Mouse (Mus musculus) liver, postnatal 0 days (tissue): ENCODE measurements at regions not wholly inside any gene's neighbourhood (a gene's known extent, or its start where the extent isn't known, plus 50 kb on each side); places are given as distances from the start of the nearest gene placed in this dataset.

Experiments used
- CTCF ChIP-seq: sonication (generic); IDR thresholded peaks from 2 replicates; pipeline ENCODE4 v1.5.1; 2016; ENCODE audit warnings: antibody characterized with exemption, low read depth
- EP300 ChIP-seq: IDR thresholded peaks from 2 replicates; pipeline ENCODE4 v1.6.1; 2016; ENCODE audit warnings: antibody characterized with exemption, low read depth, mild to moderate bottlenecking

DNA sequence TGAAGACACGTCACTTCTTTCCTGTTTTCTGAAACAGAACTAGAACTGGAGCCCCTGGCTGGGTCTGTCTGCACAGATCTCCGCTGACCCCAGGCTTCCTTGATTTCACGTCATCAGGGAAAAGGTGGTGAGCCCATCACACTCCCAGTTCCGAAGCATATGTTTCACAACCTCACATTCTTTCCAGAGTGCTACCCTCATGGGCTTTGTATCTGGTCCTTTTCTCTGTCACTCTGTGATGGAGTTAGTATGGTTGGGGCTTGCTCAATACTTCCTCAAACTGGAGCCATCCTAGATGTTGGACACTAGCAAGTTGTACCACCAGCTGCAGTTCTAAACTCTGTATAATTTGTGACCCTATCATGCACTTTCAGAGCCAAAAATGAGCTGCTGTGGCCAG is 125.8 kb upstream of the Cox10 start:
- no peak for TF ChIP-seq EP300
- TF ChIP-seq CTCF, result no peak
